Mouse (Mus musculus): ENCODE measurements around the gene Cts8.
A peak's percentile ranks its signal among the peaks of the same experiment; 100 is the strongest.

The Cts8 gene

DNA sequence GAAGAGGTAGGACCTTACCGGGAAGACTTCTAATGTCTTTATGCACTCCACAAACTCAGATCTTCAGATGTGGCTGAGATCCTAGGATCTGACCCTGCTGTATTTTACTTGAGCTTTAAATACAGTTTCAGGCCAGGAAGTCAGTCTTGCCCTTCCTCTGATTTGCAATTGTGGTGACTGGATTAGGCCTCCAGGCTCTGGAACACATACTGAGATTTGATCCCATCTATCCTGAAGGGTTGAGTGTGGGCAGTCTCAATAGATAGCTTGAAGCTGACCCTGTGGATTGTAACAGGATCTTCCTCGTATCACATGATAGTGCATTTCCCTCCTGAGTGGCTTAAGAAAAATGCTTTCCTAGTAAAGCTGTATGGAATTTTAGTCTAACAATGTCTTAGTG lies at the start of gene Cts8:
Gene Cts8 (minus strand): TSS at position 101 of the 400 bp plus-strand sequence.
- DNase-seq, result no peak

DNA sequence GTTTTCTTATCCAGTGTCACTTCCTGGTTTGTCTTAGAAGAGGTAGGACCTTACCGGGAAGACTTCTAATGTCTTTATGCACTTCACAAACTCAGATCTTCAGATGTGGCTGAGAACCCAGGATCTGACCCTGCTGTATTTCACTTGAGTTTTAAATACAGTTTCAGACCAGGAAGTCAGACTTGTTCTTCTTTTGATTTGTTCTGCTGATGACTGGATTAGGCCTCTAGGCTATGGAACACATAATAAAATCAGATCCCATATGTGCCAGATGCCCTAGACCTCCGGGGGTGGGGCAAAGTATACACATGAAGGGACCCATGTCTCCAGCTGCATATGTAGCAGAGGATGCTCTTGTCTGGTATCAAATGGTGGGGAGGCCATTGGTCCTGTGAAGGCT lies 33.6 kb upstream of the Cts8 start, which contains the start of gene Gm49398:
Gene Gm49398 (minus strand): TSS at position 101 of the 400 bp plus-strand sequence.
- DNase-seq, result no peak

DNA sequence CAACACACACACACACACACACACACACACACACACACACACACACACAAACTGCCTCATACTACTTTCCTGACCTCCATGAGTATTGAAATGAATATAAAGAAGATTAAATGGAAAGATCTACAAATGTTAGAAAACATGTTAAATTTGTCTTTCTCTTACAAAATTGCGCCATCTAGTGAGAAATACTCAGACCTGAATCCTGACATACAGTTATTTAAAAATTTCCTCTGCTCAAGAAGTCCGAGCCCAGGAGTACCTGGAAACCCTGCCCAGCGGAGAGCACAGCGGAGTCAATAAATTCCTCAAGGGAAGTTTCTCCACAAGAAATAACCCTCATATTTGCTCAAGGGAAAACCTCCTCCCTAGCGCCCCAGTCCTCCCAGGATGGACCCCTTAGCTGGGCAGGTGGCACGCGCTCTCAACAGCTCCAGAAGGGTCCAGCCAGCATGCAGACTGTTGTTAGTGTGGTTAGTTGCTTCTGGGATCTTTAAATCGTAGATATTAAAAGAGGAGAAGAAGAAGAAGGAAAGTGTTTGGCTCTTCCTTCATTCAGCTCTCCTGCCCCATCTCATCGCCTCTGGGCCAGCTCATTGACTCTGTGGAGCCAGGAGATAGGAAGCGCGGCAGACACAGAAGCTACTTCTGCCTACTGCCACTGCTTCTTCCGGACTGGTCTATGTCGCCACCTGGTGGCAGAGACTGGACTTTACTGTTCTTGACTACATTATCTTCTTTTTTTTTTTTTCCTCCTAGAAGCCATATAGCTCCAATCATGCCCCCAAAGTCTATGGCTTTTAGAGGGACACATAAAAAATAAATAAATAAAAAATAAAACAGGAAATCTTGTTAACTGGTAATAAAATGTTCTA lies 13.8 kb downstream of the Cts8 start:
- DNase-seq, result peak; percentile 80

DNA sequence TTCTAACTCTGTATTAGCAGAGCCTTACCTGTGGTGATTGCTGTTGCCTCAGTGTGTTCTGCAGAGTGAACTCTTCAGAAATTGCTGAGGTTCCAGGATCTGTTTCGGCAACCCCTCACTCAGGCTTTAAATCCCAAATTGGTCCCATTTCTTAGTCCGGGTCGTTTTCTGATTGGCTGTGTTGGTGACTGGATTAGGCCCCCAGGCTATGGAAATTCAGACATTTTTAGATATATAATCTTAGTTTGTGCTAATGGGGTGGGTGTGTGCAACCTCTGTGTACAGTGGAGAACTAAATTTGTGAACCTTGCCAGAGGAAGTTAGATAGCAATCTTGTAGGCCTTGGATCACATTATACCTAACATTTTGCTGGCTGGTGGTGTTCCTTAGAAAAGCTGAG lies 51.8 kb downstream of the Cts8 start, which contains the start of gene Cts6:
Gene Cts6 (minus strand): TSS at position 101 of the 400 bp plus-strand sequence.
- no peak for DNase-seq

All from thymus, postnatal 4 days (tissue).